Mouse (Mus musculus): Measurements from ENCODE around the gene Lmo3.

Gene Lmo3

GRCm38 (mm10) chr6:138422671-138423321 is 159.0 kb downstream of the Lmo3 start:
- DNase-seq: no peak

- DNase-seq: no peak
These were observed 159.7 kb downstream of the Lmo3 start for GRCm38 (mm10) chr6:138421931-138422531.

GRCm38 (mm10) chr6:138421191-138421613 is 160.6 kb downstream of the Lmo3 start:
- DNase-seq: no peak

- DNase-seq: no peak
These were observed 161.3 kb downstream of the Lmo3 start for GRCm38 (mm10) chr6:138420536-138420891.

GRCm38 (mm10) chr6:138419871-138420535 is 161.8 kb downstream of the Lmo3 start:
- DNase-seq: no peak

GRCm38 (mm10) chr6:138412075-138412474 is 169.7 kb downstream of the Lmo3 start:
- no peak for DNase-seq

- no peak for DNase-seq
These were observed 179.7 kb downstream of the Lmo3 start for GRCm38 (mm10) chr6:138402031-138402430.

- DNase-seq: no peak
These were observed 182.9 kb downstream of the Lmo3 start for GRCm38 (mm10) chr6:138398836-138399235.

- no peak for DNase-seq
These were observed 190.7 kb downstream of the Lmo3 start for GRCm38 (mm10) chr6:138391085-138391484.

GRCm38 (mm10) chr6:138388168-138388936 is 193.4 kb downstream of the Lmo3 start:
- DNase-seq: no peak

- DNase-seq: no peak
These were observed 198.6 kb downstream of the Lmo3 start for GRCm38 (mm10) chr6:138383208-138383607.

- no peak for DNase-seq
These were observed 210.6 kb downstream of the Lmo3 start for GRCm38 (mm10) chr6:138371176-138371575.

GRCm38 (mm10) chr6:138364111-138364510 is 217.7 kb downstream of the Lmo3 start:
- no peak for DNase-seq

GRCm38 (mm10) chr6:138350587-138351345 is 231.0 kb downstream of the Lmo3 start:
- DNase-seq: no peak

GRCm38 (mm10) chr6:138346558-138346957 is 235.2 kb downstream of the Lmo3 start:
- DNase-seq: no peak

GRCm38 (mm10) chr6:138335858-138336257 is 245.9 kb downstream of the Lmo3 start:
- no peak for DNase-seq

- no peak for DNase-seq
These were observed 247.8 kb downstream of the Lmo3 start for GRCm38 (mm10) chr6:138333991-138334390.

- no peak for DNase-seq
These were observed 255.9 kb downstream of the Lmo3 start for GRCm38 (mm10) chr6:138325744-138326400.

- DNase-seq: no peak
These were observed 256.6 kb downstream of the Lmo3 start for GRCm38 (mm10) chr6:138325145-138325544.

GRCm38 (mm10) chr6:138323325-138323724 is 258.4 kb downstream of the Lmo3 start:
- no peak for DNase-seq

GRCm38 (mm10) chr6:138320190-138320737 is 261.5 kb downstream of the Lmo3 start:
- no peak for DNase-seq

Measured in kidney, adult 18-20 months (tissue).